Mouse (Mus musculus) embryo, embryonic 10.5 days (tissue): ENCODE results near the gene Mau2.
"Not testable (repeated sequence)": the region's sequence is repeated elsewhere in the genome, so short reads cannot be mapped to it uniquely, and the experiment has no call there.

Source experiments
- DNase-seq: peaks from one replicate; pipeline ENCODE4 v3.0.0-alpha.2; 2015; ENCODE audit warnings: low spot score

Mau2 gene

GRCm38 (mm10) chr8:70023596-70023995 lies 18.9 kb downstream of the Mau2 start:
- DNase-seq = no peak

GRCm38 (mm10) chr8:70015017-70015416 lies 27.5 kb downstream of the Mau2 start:
- no peak for DNase-seq

- DNase-seq = no peak
These were observed 29.8 kb downstream of the Mau2 start for GRCm38 (mm10) chr8:70012763-70013162.

- no peak for DNase-seq
These were observed 30.2 kb downstream of the Mau2 start for GRCm38 (mm10) chr8:70012350-70012749.

- not testable (repeated sequence) for DNase-seq
These were observed 31.7 kb downstream of the Mau2 start for GRCm38 (mm10) chr8:70010796-70011195.

- DNase-seq = no peak
These were observed 37.4 kb downstream of the Mau2 start for GRCm38 (mm10) chr8:70005178-70005577.

- no peak for DNase-seq
These were observed 38.2 kb downstream of the Mau2 start for GRCm38 (mm10) chr8:70004345-70004744.

- DNase-seq = no peak
These were observed 39.3 kb downstream of the Mau2 start for GRCm38 (mm10) chr8:70003204-70003657.

GRCm38 (mm10) chr8:70001892-70002191 lies 40.7 kb downstream of the Mau2 start:
- DNase-seq = not testable (repeated sequence)

GRCm38 (mm10) chr8:70001176-70001891 lies 41.2 kb downstream of the Mau2 start:
- DNase-seq = peak; percentile 76

- no peak for DNase-seq
These were observed 42.3 kb downstream of the Mau2 start for GRCm38 (mm10) chr8:70000226-70000625.

- DNase-seq = no peak
These were observed 43.3 kb downstream of the Mau2 start for GRCm38 (mm10) chr8:69999236-69999635.

GRCm38 (mm10) chr8:69998706-69999105 lies 43.8 kb downstream of the Mau2 start:
- DNase-seq = no peak

- no peak for DNase-seq
These were observed 45.8 kb downstream of the Mau2 start for GRCm38 (mm10) chr8:69996589-69997285.

GRCm38 (mm10) chr8:69995776-69996588 lies 46.6 kb downstream of the Mau2 start, which contains the start of gene Gatad2a:
TSS of gene Gatad2a (minus strand) at chr8:69996384.
- DNase-seq = peak; percentile 100

- no peak for DNase-seq
These were observed 47.1 kb downstream of the Mau2 start for GRCm38 (mm10) chr8:69995422-69995775.

GRCm38 (mm10) chr8:69988936-69989335 lies 53.6 kb downstream of the Mau2 start:
- DNase-seq = not testable (repeated sequence)

GRCm38 (mm10) chr8:69987744-69988143 lies 54.8 kb downstream of the Mau2 start:
- DNase-seq = no peak

- no peak for DNase-seq
These were observed 57.5 kb downstream of the Mau2 start for GRCm38 (mm10) chr8:69984876-69985553.

GRCm38 (mm10) chr8:69978456-69978855 lies 64.1 kb downstream of the Mau2 start:
- DNase-seq = no peak

- no peak for DNase-seq
These were observed 67.7 kb downstream of the Mau2 start for GRCm38 (mm10) chr8:69974806-69975205.

- DNase-seq = peak; percentile 96
These were observed 68.3 kb downstream of the Mau2 start for GRCm38 (mm10) chr8:69974194-69974614.
